Mouse (Mus musculus): ENCODE results near the gene Phactr3.

DNA sequence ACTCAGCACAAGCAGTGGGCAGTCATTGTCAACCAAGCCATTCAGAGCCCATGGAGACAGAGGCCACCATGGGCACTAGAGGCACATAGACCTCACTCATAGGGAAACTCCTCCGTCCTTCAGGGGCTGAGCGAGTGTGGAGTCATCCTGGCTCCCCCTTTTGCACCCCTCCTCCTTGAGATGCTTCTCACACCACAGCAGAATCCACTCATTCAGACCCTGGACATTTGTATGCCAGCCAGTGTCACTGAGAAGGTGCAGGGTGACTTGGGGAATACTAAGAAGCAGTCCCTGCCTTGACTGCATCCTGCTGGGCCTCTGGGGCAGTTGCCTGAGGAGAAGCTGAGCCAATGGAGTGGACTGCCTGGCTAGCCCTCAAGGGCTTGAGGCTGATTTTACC lies 95.1 kb downstream of the Phactr3 start:
- TF ChIP-seq E2F4 (IDR thresholded peaks at IDR 0.05; ENCODE audit: insufficient read depth): no peak
- TF ChIP-seq POLR2A (IDR thresholded peaks at IDR 0.05; ENCODE audit: insufficient read length, low read depth): no peak

Data from myocyte (in vitro differentiated cells).